Mouse (Mus musculus) kidney, embryonic 14.5 days (tissue): Measurements from ENCODE around the gene Rnpepl1. TPM values are rescaled to one million over a fixed set of nuclear protein-coding genes. Genes with fewer than 3 reads are reported as not detected.

Source experiments
- ATAC-seq: fragments of 200-750 bp; cut with Nextera tagmentation; 2 replicates; pipeline ENCODE4 v1.8.0; 2017; ENCODE audit warnings: moderate number of reproducible peaks, mild to moderate bottlenecking, moderate TSS enrichment, moderate library complexity; ENCODE audit not compliant: low FRiP score, low TSS enrichment
- H3K27ac ChIP-seq: fragments of 300-500 bp; sonication (generic); 2 replicates; pipeline ENCODE4 v1.5.1; 2014; ENCODE audit warnings: low read depth, mild to moderate bottlenecking, low read length, moderate library complexity, mixed read lengths
- H3K27me3 ChIP-seq: fragments of 300-500 bp; sonication (generic); 2 replicates; pipeline ENCODE4 v1.6.1; 2014; ENCODE audit warnings: mild to moderate bottlenecking, low read length; ENCODE audit not compliant: control insufficient read depth, insufficient read depth
- H3K36me3 ChIP-seq: fragments of 300-500 bp; sonication (generic); 2 replicates; pipeline ENCODE4 v1.6.1; 2014; ENCODE audit warnings: low read length, mixed read lengths; ENCODE audit not compliant: control insufficient read depth, insufficient read depth
- H3K4me1 ChIP-seq: fragments of 300-500 bp; sonication (generic); 2 replicates; pipeline ENCODE4 v1.6.1; 2014; ENCODE audit warnings: low read length, mixed read lengths; ENCODE audit not compliant: control insufficient read depth, insufficient read depth
- H3K4me2 ChIP-seq: fragments of 300-500 bp; sonication (generic); replicated peaks from 2 replicates; pipeline ENCODE4 v1.6.1; 2014; ENCODE audit warnings: low read depth, mild to moderate bottlenecking, low read length
- H3K4me3 ChIP-seq: fragments of 300-500 bp; sonication (generic); 2 replicates; pipeline ENCODE4 v1.5.1; 2014; ENCODE audit warnings: mild to moderate bottlenecking, low read length
- H3K9ac ChIP-seq: fragments of 300-500 bp; sonication (generic); 2 replicates; pipeline ENCODE4 v1.6.1; 2014; ENCODE audit warnings: low read depth, mild to moderate bottlenecking, low read length, moderate library complexity
- H3K9me3 ChIP-seq: fragments of 300-500 bp; sonication (generic); 2 replicates; pipeline ENCODE4 v1.6.1; 2016; ENCODE audit warnings: low read length; ENCODE audit not compliant: control insufficient read depth
- WGBS: fragments of 180-500 bp; shearing (Covaris S2); extraction: QIAGEN DNeasy Blood & Tissue Kit; methylation state at CpG from one replicate; pipeline ENCODE4 v1.1.7; 2014; 5-methylcytosine and 5-hydroxymethylcytosine counted together
- polyA plus RNA-seq: library from polyadenylated mRNA; unstranded; fragments of >200 nt; fragmentation: Nextera tagmentation; extraction: Ambion mirVana; gene quantifications from 2 replicates; pipeline ENCODE4 v1.2.1, GENCODE M21; 2014

Gene Rnpepl1
- polyA plus RNA-seq, 1 experiment from 2014 or later = 36.3 TPM

- Histone ChIP-seq H3K36me3 (peaks cover 7% of the 10 kb centered on the region; the same call in 1 of the 2 replicates), H3K27ac (peak overlapping the region; percentile 98), H3K4me2 (peak overlapping the region; percentile 78), H3K9ac (peak overlapping the region; percentile 79), H3K27me3 (no peaks in the 10 kb centered on the region), H3K9me3 (peaks cover 6% of the 10 kb centered on the region), H3K4me3 (peak overlapping the region; percentile 83), H3K4me1 (peaks cover 20% of the 10 kb centered on the region)
- ATAC-seq = no peak
- WGBS = 81% methylated on average over 4 of the region's 4 CpGs
These were observed 23.0 kb downstream of the Rnpepl1 start for GRCm38 (mm10) chr1:92933611-92934010.

GRCm38 (mm10) chr1:92934182-92934827, 23.7 kb downstream of the Rnpepl1 start, which contains the start of gene Capn10:
Capn10 (plus strand) TSS chr1:92934376.
- Histone ChIP-seq H3K27ac (peak within 1 kb of the TSS; percentile 98), H3K36me3 (peaks cover 14% of the 10 kb centered on the region), H3K4me2 (peak within 1 kb of the TSS; percentile 78), H3K9ac (peak within 1 kb of the TSS; percentile 79), H3K9me3 (peaks cover 6% of the 10 kb centered on the region), H3K27me3 (no peaks in the 10 kb centered on the region), H3K4me1 (peaks cover 20% of the 10 kb centered on the region), H3K4me3 (peak within 1 kb of the TSS; percentile 83)
- WGBS = under 1% methylated on average over 40 of the region's 45 CpGs
- ATAC-seq = peak; percentile 99

DNA sequence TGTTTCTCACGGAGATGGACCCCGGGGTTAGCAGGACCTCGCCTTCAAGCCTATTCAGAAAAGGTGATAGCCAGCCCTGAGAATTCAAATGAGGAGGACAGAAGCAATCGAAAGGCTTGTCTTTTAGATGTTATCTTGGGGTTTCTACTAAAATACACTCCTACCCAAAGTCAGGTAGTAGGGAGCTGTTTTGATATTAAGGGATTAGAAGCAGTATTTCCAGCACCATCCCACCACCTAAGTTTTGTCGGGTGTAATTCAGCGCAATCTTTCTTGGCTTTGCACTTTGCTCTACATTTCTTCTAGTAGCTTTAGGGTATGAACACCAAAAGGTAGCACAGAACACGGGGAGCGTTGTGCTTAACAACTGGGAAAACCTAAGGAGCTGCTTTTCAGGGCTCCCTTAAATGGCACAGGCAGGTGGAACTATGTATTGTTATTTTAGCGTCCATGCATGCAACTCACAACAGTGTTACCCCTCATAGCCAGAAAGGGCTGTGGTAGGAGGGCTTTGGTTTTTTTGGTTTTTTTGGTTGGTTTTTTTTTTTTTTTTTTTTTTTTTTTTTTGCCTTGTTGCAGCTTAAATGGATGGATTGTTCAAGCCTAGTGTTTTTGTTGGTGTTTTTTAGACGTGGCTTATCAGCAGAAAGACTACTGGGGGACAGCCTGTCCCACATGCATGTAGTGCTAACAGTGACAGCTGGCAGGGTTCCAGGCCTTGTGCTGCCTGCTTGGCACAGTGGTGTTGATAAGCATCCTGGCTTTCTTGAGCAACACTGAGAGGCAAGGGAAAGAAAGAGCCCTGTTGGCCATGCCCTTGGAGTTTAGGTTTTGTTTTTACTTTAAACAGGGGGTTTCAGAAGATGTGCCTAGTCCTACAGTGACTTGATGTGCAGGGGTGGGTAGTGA, 24.7 kb downstream of the Rnpepl1 start:
- H3K27me3 ChIP-seq = no peaks in the 10 kb centered on the region
- no peak for ATAC-seq
- peak overlapping the region; percentile 78 for H3K4me2 ChIP-seq
- H3K9me3 ChIP-seq = peaks cover 6% of the 10 kb centered on the region
- H3K4me1 ChIP-seq = peaks cover 20% of the 10 kb centered on the region
- peaks cover 24% of the 10 kb centered on the region for H3K36me3 ChIP-seq
- 18% methylated on average over 10 of the region's 10 CpGs for WGBS
- H3K27ac ChIP-seq = peak overlapping the region; percentile 98; the same call in 1 of the 2 replicates
- H3K9ac ChIP-seq = peak overlapping the region; percentile 79
- peak overlapping the region; percentile 83 for H3K4me3 ChIP-seq

GRCm38 (mm10) chr1:92935977-92936376, 25.4 kb downstream of the Rnpepl1 start:
- Histone ChIP-seq H3K27me3 (no peaks in the 10 kb centered on the region), H3K4me1 (peaks cover 20% of the 10 kb centered on the region), H3K4me2 (peak overlapping the region; percentile 78), H3K4me3 (no peak overlapping the region; the same call in 1 of the 2 replicates), H3K9ac (peak overlapping the region; percentile 79; the same call in 1 of the 2 replicates), H3K36me3 (peaks cover 29% of the 10 kb centered on the region), H3K9me3 (peaks cover 6% of the 10 kb centered on the region), H3K27ac (no peak overlapping the region)
- WGBS = 65% methylated on average over 2 of the region's 2 CpGs
- no peak for ATAC-seq

GRCm38 (mm10) chr1:92936467-92936866, 25.9 kb downstream of the Rnpepl1 start:
- no peak overlapping the region for H3K9ac ChIP-seq
- no peak overlapping the region for H3K4me2 ChIP-seq
- H3K27me3 ChIP-seq = no peaks in the 10 kb centered on the region
- H3K4me1 ChIP-seq = peaks cover 20% of the 10 kb centered on the region
- no peak overlapping the region for H3K4me3 ChIP-seq
- peaks cover 32% of the 10 kb centered on the region for H3K36me3 ChIP-seq
- ATAC-seq = no peak
- no peak overlapping the region for H3K27ac ChIP-seq
- H3K9me3 ChIP-seq = peaks cover 6% of the 10 kb centered on the region
- 75% methylated on average over 3 of the region's 3 CpGs for WGBS

GRCm38 (mm10) chr1:92937797-92938196, 27.2 kb downstream of the Rnpepl1 start:
- H3K9me3 ChIP-seq = peaks cover 5% of the 10 kb centered on the region
- no peak overlapping the region for H3K9ac ChIP-seq
- H3K27ac ChIP-seq = no peak overlapping the region
- 92% methylated on average over 3 of the region's 3 CpGs for WGBS
- H3K4me3 ChIP-seq = no peak overlapping the region
- peaks cover 45% of the 10 kb centered on the region for H3K36me3 ChIP-seq
- ATAC-seq = no peak
- H3K4me2 ChIP-seq = no peak overlapping the region
- H3K27me3 ChIP-seq = no peaks in the 10 kb centered on the region
- peaks cover 20% of the 10 kb centered on the region for H3K4me1 ChIP-seq

GRCm38 (mm10) chr1:92939746-92940145, 29.2 kb downstream of the Rnpepl1 start:
- ATAC-seq = no peak
- WGBS = 93% methylated on average over 4 of the region's 4 CpGs
- H3K4me3 ChIP-seq = no peak overlapping the region
- H3K4me2 ChIP-seq = no peak overlapping the region
- H3K36me3 ChIP-seq = peaks cover 65% of the 10 kb centered on the region
- H3K27me3 ChIP-seq = no peaks in the 10 kb centered on the region
- no peak overlapping the region for H3K27ac ChIP-seq
- no peak overlapping the region for H3K9ac ChIP-seq
- H3K9me3 ChIP-seq = no peaks in the 10 kb centered on the region
- peaks cover 14% of the 10 kb centered on the region for H3K4me1 ChIP-seq

DNA sequence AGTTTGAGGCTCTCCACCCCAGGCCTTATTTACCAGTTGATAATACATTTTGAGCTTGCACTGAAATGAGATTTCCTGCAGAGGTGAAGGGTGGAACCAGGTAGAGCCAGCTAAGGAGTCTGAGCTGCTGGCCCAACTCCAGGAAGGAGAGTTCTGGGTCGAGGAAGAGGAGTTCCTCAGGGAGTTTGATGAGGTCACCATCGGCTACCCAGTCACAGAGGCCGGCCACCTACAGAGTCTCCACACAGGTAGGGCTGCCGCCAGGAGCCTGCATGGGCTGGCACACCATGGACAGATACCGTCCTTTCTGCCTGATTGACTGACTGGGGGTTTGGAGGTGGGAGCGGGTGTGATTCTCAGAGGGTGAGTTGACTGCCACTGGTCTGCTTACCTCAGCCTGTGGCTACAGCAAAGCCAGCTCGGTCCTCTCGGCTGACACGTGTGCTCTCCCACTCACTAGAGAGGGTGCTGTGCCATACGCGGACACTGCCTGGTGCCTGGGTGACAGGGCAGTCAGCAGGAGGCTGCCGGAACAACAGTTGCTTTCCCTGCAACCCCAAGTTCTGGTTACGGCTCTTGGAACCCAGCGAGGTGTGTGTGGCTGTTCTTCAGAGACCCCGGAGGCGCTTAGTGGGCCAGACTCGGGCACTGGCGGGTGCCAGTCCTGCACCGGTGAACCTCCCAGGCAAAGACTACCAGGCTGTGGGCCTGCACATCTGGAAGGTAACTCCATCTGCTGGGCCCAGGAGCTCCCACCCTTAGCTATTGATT, 32.8 kb downstream of the Rnpepl1 start:
- Histone ChIP-seq H3K4me3 (no peak overlapping the region), H3K4me2 (no peak overlapping the region), H3K27me3 (no peaks in the 10 kb centered on the region), H3K27ac (no peak overlapping the region), H3K4me1 (no peaks in the 10 kb centered on the region), H3K9me3 (no peaks in the 10 kb centered on the region), H3K36me3 (peaks cover 95% of the 10 kb centered on the region), H3K9ac (no peak overlapping the region)
- WGBS = 96% methylated on average over 19 of the region's 19 CpGs
- no peak for ATAC-seq
